Mouse (Mus musculus) CH12.LX (cell line): ENCODE data around the gene Kri1. TPM values are rescaled to one million over a fixed set of nuclear protein-coding genes. Genes with fewer than 3 reads are reported as not detected.

Source experiments
- DNase-seq: peaks from one replicate; pipeline ENCODE4 v3.0.0-alpha.2; 2013; ENCODE audit errors: extremely low read depth
- H3K27ac ChIP-seq: 2 replicates; pipeline ENCODE4 v1.5.1; 2012; ENCODE audit warnings: low read depth, mild to moderate bottlenecking, control low read depth, moderate library complexity; ENCODE audit not compliant: insufficient read depth
- H3K27me3 ChIP-seq: replicated peaks from 2 replicates; pipeline ENCODE3; 2012; ENCODE audit warnings: inconsistent platforms
- H3K36me3 ChIP-seq, 2 experiments: replicated peaks in 1 of 2; 2 replicates each; pipeline versions ENCODE3 to v1.6.1; 2012; ENCODE audit warnings: inconsistent platforms in 1 of 2, low read length in 1 of 2, mild to moderate bottlenecking in 1 of 2, mixed read lengths in 1 of 2, moderate library complexity in 1 of 2; ENCODE audit not compliant: control insufficient read depth in 1 of 2, insufficient read depth in 1 of 2
- H3K4me1 ChIP-seq, 2 experiments: 2 replicates each; pipeline ENCODE4 v1.6.1; 2012; ENCODE audit warnings: inconsistent platforms in 1 of 2, moderate library complexity in 1 of 2; ENCODE audit not compliant: insufficient read depth in 2 of 2, control insufficient read depth in 1 of 2
- H3K4me2 ChIP-seq: 2 replicates; pipeline ENCODE4 v1.6.1; 2012; ENCODE audit warnings: low read depth, mild to moderate bottlenecking, control low read depth; ENCODE audit not compliant: poor library complexity, insufficient read depth, severe bottlenecking
- H3K4me3 ChIP-seq, 3 experiments: fragments of 150-350 bp in 1 of 3; sonication (generic) in 1 of 3; replicated peaks in 1 of 3; 2 replicates each; pipeline versions ENCODE3 to v1.5.1; 2011 to 2012; ENCODE audit warnings: low read depth in 2 of 3, low read length in 2 of 3, mild to moderate bottlenecking in 2 of 3, moderate library complexity in 2 of 3, control low read depth in 1 of 3, improper control_type of control experiment in 1 of 3, inconsistent platforms in 1 of 3, mixed read lengths in 1 of 3; ENCODE audit not compliant: poor library complexity in 1 of 3
- H3K79me2 ChIP-seq: replicated peaks from 2 replicates; pipeline ENCODE4 v1.6.1; 2012; ENCODE audit warnings: mild to moderate bottlenecking, moderate library complexity; ENCODE audit not compliant: control insufficient read depth, poor library complexity, insufficient read depth, severe bottlenecking; ENCODE audit errors: extremely low read depth
- H3K9ac ChIP-seq: 2 replicates; pipeline ENCODE4 v1.6.1; 2012; ENCODE audit warnings: low read depth, mild to moderate bottlenecking, control low read depth, moderate library complexity; ENCODE audit not compliant: insufficient read depth
- H3K9me3 ChIP-seq: replicated peaks from 2 replicates; pipeline ENCODE3; 2012; ENCODE audit warnings: low read length, inconsistent platforms, mixed read lengths
- CHD1 ChIP-seq: IDR thresholded peaks from 2 replicates; pipeline ENCODE4 v1.6.1; 2012; ENCODE audit warnings: low read depth, low read length, improper control_type of control experiment, inconsistent platforms
- CHD2 ChIP-seq: IDR thresholded peaks from 2 replicates; pipeline ENCODE4 v1.6.1; 2011; ENCODE audit warnings: low read length, improper control_type of control experiment
- CTCF ChIP-seq, 2 experiments: IDR thresholded peaks in 1 of 2; conservative IDR thresholded peaks in 1 of 2; 2 replicates each; pipeline ENCODE4 v1.5.1; 2011 to 2012; ENCODE audit warnings: low read depth in 2 of 2, low read length in 2 of 2, improper control_type of control experiment in 1 of 2, inconsistent platforms in 1 of 2, mild to moderate bottlenecking in 1 of 2, moderate library complexity in 1 of 2
- ELF1 ChIP-seq: IDR thresholded peaks from 2 replicates; pipeline ENCODE4 v1.6.1; 2014; ENCODE audit warnings: low read depth, mild to moderate bottlenecking, inconsistent platforms, low read length, improper control_type of control experiment
- GABPA ChIP-seq: IDR thresholded peaks from 2 replicates; pipeline ENCODE4 v1.6.1; 2012; ENCODE audit warnings: low read depth, low read length, improper control_type of control experiment, inconsistent platforms; ENCODE audit not compliant: insufficient replicate concordance
- JUN ChIP-seq: IDR thresholded peaks from 2 replicates; pipeline ENCODE4 v1.6.1; 2011; ENCODE audit warnings: low read depth, mild to moderate bottlenecking, low read length, improper control_type of control experiment, moderate library complexity; ENCODE audit not compliant: insufficient read depth
- JUND ChIP-seq: conservative IDR thresholded peaks from 2 replicates; pipeline ENCODE4 v1.6.1; 2011; ENCODE audit warnings: low read depth, low read length, improper control_type of control experiment
- MAZ ChIP-seq: IDR thresholded peaks from 2 replicates; pipeline ENCODE4 v1.6.1; 2012; ENCODE audit warnings: low read depth, mild to moderate bottlenecking, inconsistent platforms, low read length, improper control_type of control experiment, moderate library complexity
- MXI1 ChIP-seq: IDR thresholded peaks from 2 replicates; pipeline ENCODE4 v1.6.1; 2011; ENCODE audit warnings: mild to moderate bottlenecking, low read depth, low read length, improper control_type of control experiment
- NELFE ChIP-seq: IDR thresholded peaks from 2 replicates; pipeline ENCODE4 v1.6.1; 2011; ENCODE audit warnings: low read depth, low read length, improper control_type of control experiment
- PAX5 ChIP-seq: IDR thresholded peaks from 2 replicates; pipeline ENCODE4 v1.6.1; 2012; ENCODE audit warnings: low read length, inconsistent platforms, mixed read lengths
- POLR2AphosphoS2 ChIP-seq: IDR thresholded peaks from 2 replicates; pipeline ENCODE4 v1.6.1; 2011; ENCODE audit warnings: low read depth, low read length, improper control_type of control experiment
- RCOR1 ChIP-seq: conservative IDR thresholded peaks from 2 replicates; pipeline ENCODE4 v1.6.1; 2012; ENCODE audit warnings: low read depth, mild to moderate bottlenecking, inconsistent platforms, low read length, improper control_type of control experiment
- TCF12 ChIP-seq: IDR thresholded peaks from 2 replicates; pipeline ENCODE4 v1.6.1; 2014; ENCODE audit warnings: low read depth, mild to moderate bottlenecking, inconsistent platforms, low read length, improper control_type of control experiment
- ZKSCAN1 ChIP-seq: IDR thresholded peaks from 2 replicates; pipeline ENCODE4 v1.6.1; 2012; ENCODE audit warnings: low read depth, inconsistent platforms, low read length, improper control_type of control experiment, borderline replicate concordance
- dilution Hi-C: fragments of 300-500 bp; cut with MboI; formaldehyde crosslinking; loops from 2 replicates; pipeline ENCODE4 v1.14.3; 2020; ENCODE audit warnings: low sequenced_read_pairs; ENCODE audit not compliant: extremely low pct_unique_long_range_greater_than_20kb, extremely low pct_ligation_motif_present
- in situ Hi-C: fragments of 300-500 bp; cut with MboI; formaldehyde crosslinking; loops from 3 replicates; pipeline ENCODE4 v1.14.3; 2019; ENCODE audit warnings: low sequenced_read_pairs, low pct_ligation_motif_present, low pct_unique_long_range_greater_than_20kb, mixed read lengths
- polyA plus RNA-seq: library from polyadenylated mRNA; unstranded; fragments of >175 nt; gene quantifications from 2 replicates; pipeline ENCODE4 v1.2.1, GENCODE M21; 2012; ENCODE audit warnings: low read depth; ENCODE audit not compliant: insufficient read length
- total RNA-seq, 2 experiments: library from RNA; depleted of rRNA; stranded (reverse); fragments of 300-350 nt in 1 of 2; fragments of >200 nt in 1 of 2; gene quantifications; 2 replicates each; pipeline ENCODE4 v1.2.3; 2012 to 2014

The Kri1 gene
- total and polyA plus RNA-seq, 3 experiments, result 28.8 to 57.1 (median 55.5) TPM

DNA sequence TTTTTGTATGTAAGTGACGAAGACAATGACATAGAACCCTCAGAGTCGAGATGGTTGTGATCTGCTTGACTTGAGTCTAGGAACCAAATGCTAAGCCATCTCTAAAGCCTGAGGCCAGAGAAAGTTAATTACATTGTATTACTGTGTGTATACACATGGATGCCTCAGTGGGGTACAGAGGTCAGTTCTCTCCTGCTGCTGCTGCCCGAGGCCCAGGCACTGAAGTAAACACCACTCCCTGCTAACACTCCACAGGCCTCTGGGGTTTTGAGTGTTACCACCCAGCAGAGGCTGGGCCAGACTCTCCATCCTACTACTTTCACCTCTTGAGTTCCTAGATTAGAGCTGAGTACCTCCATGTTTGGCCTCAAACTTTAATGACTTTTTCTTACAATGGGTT, 3.8 kb downstream of the Kri1 start:
- Histone ChIP-seq H3K4me3 (no peak overlapping the region), H3K79me2 (peaks cover 18% of the 10 kb centered on the region), H3K9me3 (no peaks in the 10 kb centered on the region), H3K27ac (no peak overlapping the region), H3K4me2 (no peak overlapping the region), H3K27me3 (peaks cover 1% of the 10 kb centered on the region), H3K9ac (no peak overlapping the region), H3K36me3 (peaks cover 54 to 71% of the 10 kb centered on the region in 2 experiments), H3K4me1 (peaks cover 7 to 35% of the 10 kb centered on the region in 2 experiments)
- in situ Hi-C loops (no loop called here), dilution Hi-C loops (no loop called here)
- DNase-seq, result no peak
- no peak for TF ChIP-seq PAX5
- no peak for TF ChIP-seq POLR2AphosphoS2
- TF ChIP-seq MXI1, result no peak
- no peak for TF ChIP-seq MAZ
- no peak for TF ChIP-seq RCOR1

DNA sequence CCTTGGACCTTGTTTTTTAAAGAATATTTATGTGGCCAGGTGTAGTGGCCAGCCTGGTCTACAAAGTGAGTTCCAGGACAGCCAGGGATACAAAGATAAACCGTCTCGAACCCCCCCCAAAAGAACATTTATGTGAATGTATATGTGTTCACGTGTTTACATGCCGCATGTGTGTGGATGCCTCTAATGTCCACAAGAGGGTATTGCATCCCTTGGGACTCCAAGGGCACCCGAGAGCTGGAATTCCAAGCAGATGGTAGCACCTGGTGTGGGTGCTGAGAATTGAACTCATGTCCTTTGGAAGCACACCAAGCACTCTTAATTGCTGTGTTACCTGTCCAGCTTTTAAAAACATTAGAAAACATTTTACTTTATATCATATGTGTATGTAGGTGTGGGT, 4.2 kb downstream of the Kri1 start:
- Histone ChIP-seq H3K4me2 (no peak overlapping the region), H3K9ac (no peak overlapping the region), H3K36me3 (peaks cover 57 to 75% of the 10 kb centered on the region in 2 experiments), H3K27ac (no peak overlapping the region), H3K4me3 (no peak overlapping the region), H3K9me3 (no peaks in the 10 kb centered on the region), H3K79me2 (peaks cover 18% of the 10 kb centered on the region), H3K27me3 (no peaks in the 10 kb centered on the region), H3K4me1 (peaks cover 4 to 31% of the 10 kb centered on the region in 2 experiments)
- DNase-seq, result no peak
- dilution Hi-C loops (no loop called here), in situ Hi-C loops (no loop called here)
- TF ChIP-seq ZKSCAN1, result no peak
- TF ChIP-seq CHD1, result no peak
- peak in 1 of 2 experiments; percentile 19; a peak in 1 of 4 replicates for TF ChIP-seq CTCF (conservative IDR thresholded peaks at IDR 0.05 in 1 of 2, IDR thresholded peaks at IDR 0.05 in 1 of 2; ENCODE audit: low read depth in 2 of 2, low read length in 2 of 2)

- Histone ChIP-seq H3K4me2 (no peak overlapping the region), H3K79me2 (0 out of 2 replicates have a peak, but pooled peaks cover 3% of the 10 kb centered on the region), H3K27me3 (no peaks in the 10 kb centered on the region), H3K27ac (no peak overlapping the region), H3K9ac (no peak overlapping the region), H3K4me1 (no peaks in the 10 kb centered on the region), H3K9me3 (no peaks in the 10 kb centered on the region), H3K36me3 (peaks cover 88 to 96% of the 10 kb centered on the region in 2 experiments), H3K4me3 (no peak overlapping the region)
- TF ChIP-seq CHD2 (no peak), MAZ (no peak), TCF12 (no peak), GABPA (no peak), JUN (no peak), ELF1 (no peak), JUND (no peak), NELFE (no peak)
- in situ Hi-C loops, result loop anchor here (5.0 kb wide), 1 partner anchor 50 kb away; no protein-coding TSS in a partner anchor
- no peak for DNase-seq
- dilution Hi-C loops, result no loop called here
These were observed 10.0 kb downstream of the Kri1 start for GRCm38 (mm10) chr9:21277776-21278175.
